Mouse (Mus musculus): Measurements from ENCODE around the gene Plekhg3. TPM values are rescaled to one million over a fixed set of nuclear protein-coding genes. Genes with fewer than 3 reads are reported as not detected.

The Plekhg3 gene
- polyA plus RNA-seq, 1 experiment from 2014 or later, result 15.1 TPM

- H3K9ac ChIP-seq (ENCODE audit: low read depth, low read length), result 0 out of 2 replicates have a peak overlapping the region, but pooled peaks have one; percentile 28
- no peaks in the 10 kb centered on the region for H3K9me3 ChIP-seq (ENCODE audit: control insufficient read depth, low read length)
- no peak overlapping the region for H3K4me3 ChIP-seq (ENCODE audit: low read length)
- no peak for ATAC-seq (ENCODE audit: low FRiP score, low TSS enrichment)
- H3K4me1 ChIP-seq (ENCODE audit: control insufficient read depth, insufficient read depth, low read length), result peaks cover 9% of the 10 kb centered on the region; the same call in 1 of the 2 replicates
- H3K27me3 ChIP-seq (ENCODE audit: control insufficient read depth, insufficient read depth, low read length), result no peaks in the 10 kb centered on the region
- 15% methylated on average over 4 of the region's 4 CpGs for WGBS
- H3K4me2 ChIP-seq (replicated peaks; ENCODE audit: low read depth, low read length), result no peak overlapping the region; the same call in 1 of the 2 replicates
- H3K36me3 ChIP-seq (ENCODE audit: control insufficient read depth, insufficient read depth, low read length), result no peaks in the 10 kb centered on the region
- no peak overlapping the region for H3K27ac ChIP-seq (ENCODE audit: low read depth, low read length)
Observed at GRCm38 (mm10) chr12:76514842-76515241, 15.8 kb upstream of the Plekhg3 start.

GRCm38 (mm10) chr12:76518000-76518399, 12.7 kb upstream of the Plekhg3 start:
- ATAC-seq (ENCODE audit: low FRiP score, low TSS enrichment), result no peak
- H3K9ac ChIP-seq (ENCODE audit: low read depth, low read length), result no peak overlapping the region
- no peak overlapping the region for H3K4me3 ChIP-seq (ENCODE audit: low read length)
- H3K9me3 ChIP-seq (ENCODE audit: control insufficient read depth, low read length), result no peaks in the 10 kb centered on the region
- no peaks in the 10 kb centered on the region for H3K36me3 ChIP-seq (ENCODE audit: control insufficient read depth, insufficient read depth, low read length)
- H3K4me2 ChIP-seq (replicated peaks; ENCODE audit: low read depth, low read length), result no peak overlapping the region
- H3K27me3 ChIP-seq (ENCODE audit: control insufficient read depth, insufficient read depth, low read length), result no peaks in the 10 kb centered on the region
- peaks cover 6% of the 10 kb centered on the region; the same call in 1 of the 2 replicates for H3K4me1 ChIP-seq (ENCODE audit: control insufficient read depth, insufficient read depth, low read length)
- WGBS, result 83% methylated on average over 9 of the region's 9 CpGs
- no peak overlapping the region for H3K27ac ChIP-seq (ENCODE audit: low read depth, low read length)

GRCm38 (mm10) chr12:76518909-76519842, 11.5 kb upstream of the Plekhg3 start:
- Histone ChIP-seq H3K9me3 (ENCODE audit: control insufficient read depth, low read length) (no peaks in the 10 kb centered on the region), H3K36me3 (ENCODE audit: control insufficient read depth, insufficient read depth, low read length) (no peaks in the 10 kb centered on the region), H3K4me3 (ENCODE audit: low read length) (no peak overlapping the region), H3K4me2 (replicated peaks; ENCODE audit: low read depth, low read length) (no peak overlapping the region), H3K4me1 (ENCODE audit: control insufficient read depth, insufficient read depth, low read length) (peaks cover 6% of the 10 kb centered on the region; the same call in 1 of the 2 replicates), H3K27ac (ENCODE audit: low read depth, low read length) (no peak overlapping the region), H3K9ac (ENCODE audit: low read depth, low read length) (no peak overlapping the region), H3K27me3 (ENCODE audit: control insufficient read depth, insufficient read depth, low read length) (no peaks in the 10 kb centered on the region)
- no peak for ATAC-seq (ENCODE audit: low FRiP score, low TSS enrichment)
- 78% methylated on average over 12 of the region's 12 CpGs for WGBS

GRCm38 (mm10) chr12:76523654-76524053, 7.0 kb upstream of the Plekhg3 start:
- H3K4me1 ChIP-seq (ENCODE audit: control insufficient read depth, insufficient read depth, low read length), result no peaks in the 10 kb centered on the region
- H3K27me3 ChIP-seq (ENCODE audit: control insufficient read depth, insufficient read depth, low read length), result no peaks in the 10 kb centered on the region
- H3K4me3 ChIP-seq (ENCODE audit: low read length), result no peak overlapping the region
- ATAC-seq (ENCODE audit: low FRiP score, low TSS enrichment), result no peak
- WGBS, result 80% methylated on average over 5 of the region's 5 CpGs
- H3K9ac ChIP-seq (ENCODE audit: low read depth, low read length), result no peak overlapping the region
- no peak overlapping the region for H3K4me2 ChIP-seq (replicated peaks; ENCODE audit: low read depth, low read length)
- no peak overlapping the region for H3K27ac ChIP-seq (ENCODE audit: low read depth, low read length)
- H3K36me3 ChIP-seq (ENCODE audit: control insufficient read depth, insufficient read depth, low read length), result no peaks in the 10 kb centered on the region
- no peaks in the 10 kb centered on the region for H3K9me3 ChIP-seq (ENCODE audit: control insufficient read depth, low read length)

- H3K4me2 ChIP-seq (replicated peaks; ENCODE audit: low read depth, low read length), result no peak overlapping the region
- no peak overlapping the region for H3K9ac ChIP-seq (ENCODE audit: low read depth, low read length)
- H3K4me1 ChIP-seq (ENCODE audit: control insufficient read depth, insufficient read depth, low read length), result no peaks in the 10 kb centered on the region
- no peaks in the 10 kb centered on the region for H3K36me3 ChIP-seq (ENCODE audit: control insufficient read depth, insufficient read depth, low read length)
- 83% methylated on average over 3 of the region's 3 CpGs for WGBS
- H3K4me3 ChIP-seq (ENCODE audit: low read length), result no peak overlapping the region
- ATAC-seq (ENCODE audit: low FRiP score, low TSS enrichment), result no peak
- H3K27me3 ChIP-seq (ENCODE audit: control insufficient read depth, insufficient read depth, low read length), result no peaks in the 10 kb centered on the region
- no peaks in the 10 kb centered on the region for H3K9me3 ChIP-seq (ENCODE audit: control insufficient read depth, low read length)
- no peak overlapping the region for H3K27ac ChIP-seq (ENCODE audit: low read depth, low read length)
Observed at GRCm38 (mm10) chr12:76524915-76525314, 5.8 kb upstream of the Plekhg3 start.

- ATAC-seq (ENCODE audit: low FRiP score, low TSS enrichment), result no peak
- no peak overlapping the region for H3K4me3 ChIP-seq (ENCODE audit: low read length)
- 59% methylated on average over 9 of the region's 9 CpGs for WGBS
- no peaks in the 10 kb centered on the region for H3K27me3 ChIP-seq (ENCODE audit: control insufficient read depth, insufficient read depth, low read length)
- no peak overlapping the region for H3K27ac ChIP-seq (ENCODE audit: low read depth, low read length)
- H3K36me3 ChIP-seq (ENCODE audit: control insufficient read depth, insufficient read depth, low read length), result no peaks in the 10 kb centered on the region
- no peaks in the 10 kb centered on the region for H3K9me3 ChIP-seq (ENCODE audit: control insufficient read depth, low read length)
- no peak overlapping the region for H3K4me2 ChIP-seq (replicated peaks; ENCODE audit: low read depth, low read length)
- peaks cover under 1% of the 10 kb centered on the region; the same call in 1 of the 2 replicates for H3K4me1 ChIP-seq (ENCODE audit: control insufficient read depth, insufficient read depth, low read length)
- H3K9ac ChIP-seq (ENCODE audit: low read depth, low read length), result no peak overlapping the region
Observed at GRCm38 (mm10) chr12:76527245-76527881, 3.3 kb upstream of the Plekhg3 start.

- Histone ChIP-seq H3K9me3 (ENCODE audit: control insufficient read depth, low read length) (no peaks in the 10 kb centered on the region), H3K36me3 (ENCODE audit: control insufficient read depth, insufficient read depth, low read length) (no peaks in the 10 kb centered on the region), H3K4me3 (ENCODE audit: low read length) (no peak overlapping the region), H3K27ac (ENCODE audit: low read depth, low read length) (no peak overlapping the region), H3K4me2 (replicated peaks; ENCODE audit: low read depth, low read length) (no peak overlapping the region), H3K9ac (ENCODE audit: low read depth, low read length) (no peak overlapping the region), H3K27me3 (ENCODE audit: control insufficient read depth, insufficient read depth, low read length) (no peaks in the 10 kb centered on the region), H3K4me1 (ENCODE audit: control insufficient read depth, insufficient read depth, low read length) (peaks cover 5% of the 10 kb centered on the region; the same call in 1 of the 2 replicates)
- no peak for ATAC-seq (ENCODE audit: low FRiP score, low TSS enrichment)
- WGBS, result 91% methylated on average over 5 of the region's 5 CpGs
Observed at GRCm38 (mm10) chr12:76528766-76529165, 1.9 kb upstream of the Plekhg3 start.

- H3K4me3 ChIP-seq (ENCODE audit: low read length), result peak overlapping the region; percentile 65
- H3K27ac ChIP-seq (ENCODE audit: low read depth, low read length), result peak overlapping the region; percentile 57; the same call in 1 of the 2 replicates
- peak overlapping the region; percentile 87; the same call in 1 of the 2 replicates for H3K9ac ChIP-seq (ENCODE audit: low read depth, low read length)
- ATAC-seq (ENCODE audit: low FRiP score, low TSS enrichment), result peak; percentile 13; the same call in 1 of the 2 replicates
- no peaks in the 10 kb centered on the region for H3K27me3 ChIP-seq (ENCODE audit: control insufficient read depth, insufficient read depth, low read length)
- H3K36me3 ChIP-seq (ENCODE audit: control insufficient read depth, insufficient read depth, low read length), result no peaks in the 10 kb centered on the region
- H3K4me1 ChIP-seq (ENCODE audit: control insufficient read depth, insufficient read depth, low read length), result peaks cover 18% of the 10 kb centered on the region
- H3K9me3 ChIP-seq (ENCODE audit: control insufficient read depth, low read length), result no peaks in the 10 kb centered on the region
- peak overlapping the region; percentile 91 for H3K4me2 ChIP-seq (replicated peaks; ENCODE audit: low read depth, low read length)
- WGBS, result 2% methylated on average over 19 of the region's 19 CpGs
Observed at GRCm38 (mm10) chr12:76531986-76532925, 1.6 kb downstream of the Plekhg3 start.

Measured in kidney, embryonic 14.5 days (tissue).